Mouse (Mus musculus) megakaryocyte, embryonic 14.5 days (primary cell): ENCODE data around the gene Apobec2.

Experiments
- FLI1 ChIP-seq: IDR thresholded peaks from 2 replicates; pipeline ENCODE4 v1.6.1; 2012; ENCODE audit warnings: low read length, inconsistent platforms, mixed read lengths
- GATA1 ChIP-seq: IDR thresholded peaks from 3 replicates; pipeline ENCODE4 v1.6.1; 2012; ENCODE audit warnings: mixed read lengths, low read length, inconsistent platforms, borderline replicate concordance

GRCm38 (mm10) chr17:48463391-48463790 is 30.7 kb upstream of the Apobec2 start:
- no peak for TF ChIP-seq GATA1
- no peak for TF ChIP-seq FLI1
